Mouse (Mus musculus): ENCODE measurements around the gene Igf2bp3.

Gene Igf2bp3

DNA sequence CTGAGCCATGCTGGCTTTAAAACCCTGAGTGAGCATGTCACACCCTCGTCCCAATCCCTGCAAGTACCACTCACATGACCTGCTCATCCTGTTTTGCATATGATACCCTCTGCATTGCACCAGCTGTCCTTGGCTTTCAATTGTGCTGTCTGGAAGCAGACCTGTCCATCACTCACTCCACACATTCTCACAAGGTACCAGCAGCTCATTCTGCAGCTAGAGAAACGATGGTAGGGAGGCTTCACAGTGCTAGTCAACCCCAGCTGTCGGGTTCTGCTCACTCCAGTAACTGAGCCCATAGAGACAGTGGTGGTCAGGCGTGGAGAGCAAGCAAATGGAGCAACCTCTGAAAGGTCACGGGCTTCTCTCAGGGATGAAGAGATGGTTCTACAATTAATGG lies 73.6 kb downstream of the Igf2bp3 start:
- no peak for DNase-seq (ENCODE audit: inconsistent age in 2 of 2, low spot score in 1 of 2)

DNA sequence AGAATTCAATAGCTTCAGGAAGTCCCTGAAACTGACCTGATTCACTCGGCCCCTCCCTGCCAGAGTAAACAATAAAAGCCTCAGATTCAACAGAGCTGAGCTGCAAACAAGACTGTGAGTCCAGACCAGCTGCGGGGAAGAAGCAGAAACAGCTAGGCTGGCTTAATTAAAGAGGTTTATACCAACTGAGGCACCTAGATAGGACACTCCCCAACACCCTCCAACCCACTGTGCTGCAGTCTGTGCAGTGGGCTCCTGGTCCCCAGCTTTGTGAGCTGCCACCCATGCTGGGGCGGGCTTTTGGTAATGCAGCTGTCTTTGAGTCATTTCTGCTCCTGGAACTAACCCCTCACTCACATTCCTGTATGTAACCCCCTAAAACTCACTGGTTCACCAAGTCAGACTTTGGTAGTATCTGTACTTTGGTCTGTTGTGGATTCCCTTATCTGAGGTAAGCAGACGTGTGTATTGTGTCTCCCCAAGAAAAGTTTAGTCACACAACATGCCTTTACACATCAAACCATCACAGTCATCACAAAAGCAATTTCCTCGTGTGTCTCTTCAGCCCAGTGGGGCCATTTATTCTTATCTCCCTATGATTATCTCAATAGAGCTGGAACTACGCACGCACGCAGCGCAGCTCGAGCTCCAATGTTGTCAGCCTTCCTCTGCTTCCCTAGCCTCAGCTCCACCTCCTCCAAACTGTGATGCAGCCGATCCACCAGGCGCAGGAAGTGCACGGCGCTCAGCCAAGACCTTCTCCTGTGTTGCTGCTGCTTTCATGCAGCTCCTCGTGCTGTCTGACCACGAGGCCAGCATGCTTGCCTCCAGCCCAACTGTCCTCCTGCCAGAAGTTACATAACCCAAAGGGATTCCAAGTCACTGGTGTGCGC lies 76.4 kb downstream of the Igf2bp3 start:
- DNase-seq (ENCODE audit: inconsistent age in 2 of 2, low spot score in 1 of 2), result peak in 1 of 2 experiments; percentile 31

DNA sequence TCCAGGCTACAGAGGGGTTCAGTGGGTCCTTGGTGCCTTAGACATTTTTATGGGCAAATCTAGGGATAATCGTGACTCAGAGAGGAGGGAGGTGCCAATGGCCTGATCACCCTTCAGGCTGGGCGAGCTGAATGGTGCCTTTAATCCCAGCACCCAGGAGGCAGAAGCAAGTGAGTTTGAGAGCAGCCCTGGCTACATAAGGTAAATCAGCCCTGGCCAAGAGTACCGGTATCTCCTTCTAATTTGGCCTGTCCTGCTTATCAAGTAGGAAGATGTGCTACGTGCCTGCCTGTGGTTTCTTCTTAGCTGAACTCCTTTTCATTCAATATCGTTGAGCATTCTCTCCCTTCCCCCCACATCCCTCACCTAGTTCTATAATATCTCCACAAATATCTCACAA lies 78.0 kb downstream of the Igf2bp3 start:
- DNase-seq (ENCODE audit: inconsistent age in 2 of 2, low spot score in 1 of 2), result no peak

DNA sequence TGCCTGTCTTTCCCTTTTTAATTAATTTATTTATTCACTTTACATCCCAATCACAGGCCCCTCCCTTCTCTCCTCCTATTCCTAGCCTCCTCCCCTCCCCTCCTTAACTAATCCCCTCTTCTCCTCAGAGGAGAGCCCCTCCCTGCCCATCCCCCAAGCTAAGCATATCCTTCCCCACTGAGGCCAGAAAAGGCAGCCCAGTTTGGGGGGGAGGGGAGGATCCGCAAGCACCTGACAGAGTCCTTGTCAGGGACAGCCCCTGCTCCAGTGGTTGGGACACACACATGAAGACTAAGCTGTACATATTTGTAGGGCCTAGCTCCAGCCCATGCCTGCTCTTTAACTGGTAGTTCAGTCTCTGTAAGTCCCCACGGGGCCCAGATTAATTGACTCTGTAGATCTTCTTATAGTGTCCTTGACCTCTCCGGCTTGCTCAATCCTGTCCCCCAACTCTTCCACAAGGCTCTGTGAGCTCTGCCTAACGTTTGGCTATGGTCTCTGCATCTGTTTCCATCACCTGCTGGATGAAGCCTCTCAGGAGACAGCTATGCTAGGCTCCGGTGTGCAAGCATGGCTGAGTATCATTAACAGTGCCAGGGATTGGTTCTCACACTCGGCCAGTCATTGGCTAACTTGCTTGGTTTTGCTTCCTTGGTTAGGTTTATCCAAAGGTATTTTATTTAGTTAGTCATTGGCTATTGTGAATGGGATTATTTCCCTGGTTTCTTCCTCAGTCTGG lies 82.2 kb downstream of the Igf2bp3 start:
- no peak for DNase-seq (ENCODE audit: inconsistent age in 2 of 2, low spot score in 1 of 2)

DNA sequence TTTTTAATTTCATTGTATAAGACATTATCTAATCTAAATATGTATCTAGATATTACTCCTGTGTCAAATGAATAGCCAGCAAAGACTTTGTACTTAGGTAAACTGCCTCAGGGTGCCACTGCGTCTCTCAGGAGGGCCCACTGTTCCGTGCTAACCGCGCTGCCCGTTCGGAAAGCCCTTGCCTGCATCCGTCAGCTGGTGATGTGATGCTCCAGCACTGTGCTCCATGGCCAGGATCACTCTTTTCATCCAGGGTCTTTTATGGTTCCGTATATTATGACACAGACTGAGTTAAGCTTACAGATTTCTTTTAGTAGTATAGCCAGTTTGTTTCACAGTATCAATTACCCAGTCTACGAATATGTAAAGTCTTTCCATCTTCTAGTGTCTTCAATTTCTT lies 82.9 kb downstream of the Igf2bp3 start:
- DNase-seq (ENCODE audit: inconsistent age in 2 of 2, low spot score in 1 of 2), result no peak

DNA sequence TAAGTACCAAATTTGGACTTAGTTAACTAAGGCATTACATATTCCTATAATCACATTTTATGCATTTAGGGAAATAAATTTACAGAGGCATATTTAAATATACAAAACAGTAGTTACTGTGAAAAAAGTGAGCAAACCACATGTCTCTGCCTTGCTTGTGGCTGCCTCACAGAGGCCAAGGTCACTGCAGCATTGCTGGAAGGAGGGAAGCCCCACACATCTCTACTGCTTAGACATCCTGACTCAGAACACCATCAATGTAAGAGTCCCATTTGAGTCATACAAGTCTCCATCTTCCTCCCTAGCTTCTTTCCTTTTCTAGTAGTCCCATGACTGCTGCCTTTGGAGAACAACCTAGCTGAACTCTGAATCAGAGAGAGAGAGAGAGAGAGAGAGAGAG lies 84.4 kb downstream of the Igf2bp3 start:
- DNase-seq (ENCODE audit: inconsistent age in 2 of 2, low spot score in 1 of 2), result peak; percentile 15 to 49

DNA sequence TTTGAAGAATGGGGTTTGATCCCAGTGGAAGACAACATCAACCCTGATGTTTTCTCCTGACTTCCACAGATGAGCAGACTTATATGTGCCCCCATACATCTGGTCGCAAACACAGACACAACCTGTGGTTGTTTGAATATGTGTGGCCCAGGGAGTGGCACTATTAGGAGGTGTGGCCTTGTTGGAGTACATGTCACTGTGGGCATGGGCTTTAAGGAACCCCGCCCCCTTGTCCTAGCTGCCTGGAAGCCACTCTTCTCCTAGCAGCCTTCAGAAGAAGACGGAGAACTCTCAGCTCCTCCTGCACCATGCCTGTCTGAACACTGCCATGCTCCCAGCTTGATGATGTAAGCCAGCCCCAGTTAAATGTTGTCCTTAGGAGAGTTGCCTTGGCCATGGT lies 94.4 kb downstream of the Igf2bp3 start:
- DNase-seq (ENCODE audit: inconsistent age in 2 of 2, low spot score in 1 of 2), result no peak

DNA sequence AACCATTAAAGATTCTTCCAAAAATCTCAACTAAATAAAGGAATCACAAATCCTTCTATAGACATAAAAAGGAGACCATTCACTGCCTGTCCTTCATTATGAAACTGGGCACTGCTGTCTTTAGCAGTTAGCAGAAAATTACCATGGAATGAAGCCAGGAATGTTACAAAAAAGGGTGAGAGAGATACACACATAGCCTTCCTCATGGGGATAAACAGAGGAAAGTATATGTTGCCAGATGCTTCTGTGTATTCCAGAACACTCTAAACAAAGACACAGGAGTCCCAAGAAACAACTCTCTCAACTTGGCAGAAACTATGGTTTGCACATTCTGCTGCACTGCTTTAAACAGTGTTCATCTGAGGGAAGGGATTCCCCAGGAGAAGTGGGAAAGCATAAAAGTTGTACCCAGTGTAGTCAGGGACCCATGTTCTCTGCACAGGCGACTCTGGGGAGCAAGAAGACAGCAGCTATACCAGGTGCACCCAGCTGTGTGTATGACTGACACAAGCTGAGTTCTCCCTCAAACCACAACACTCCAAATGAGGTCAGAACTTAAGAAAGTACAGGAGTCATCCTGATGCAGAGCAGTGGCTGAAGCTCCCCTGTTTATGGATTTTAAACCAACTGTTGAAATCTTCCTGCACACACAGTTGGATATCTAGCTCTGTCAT lies 95.2 kb downstream of the Igf2bp3 start:
- DNase-seq (ENCODE audit: inconsistent age in 2 of 2, low spot score in 1 of 2), result no peak

DNA sequence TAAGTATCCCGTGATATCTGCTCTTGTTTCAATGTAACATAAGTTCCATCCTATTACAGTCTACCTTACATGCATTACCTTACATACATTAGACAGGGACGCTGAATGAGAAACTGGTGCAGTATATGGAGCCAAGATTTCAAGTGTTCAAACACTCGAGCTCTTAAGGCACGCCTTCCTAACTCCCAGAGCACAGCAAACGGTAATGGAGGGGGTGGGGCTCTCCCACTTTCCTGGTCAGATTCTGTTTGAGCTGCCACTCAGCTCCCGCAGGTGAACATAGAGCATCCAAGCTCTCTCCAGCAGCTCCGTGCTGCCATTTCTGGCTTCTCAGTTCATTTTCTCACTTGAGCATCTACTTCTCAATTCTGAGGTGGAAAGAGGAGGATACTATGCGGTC lies 96.3 kb downstream of the Igf2bp3 start:
- DNase-seq (ENCODE audit: inconsistent age in 2 of 2, low spot score in 1 of 2), result no peak

DNA sequence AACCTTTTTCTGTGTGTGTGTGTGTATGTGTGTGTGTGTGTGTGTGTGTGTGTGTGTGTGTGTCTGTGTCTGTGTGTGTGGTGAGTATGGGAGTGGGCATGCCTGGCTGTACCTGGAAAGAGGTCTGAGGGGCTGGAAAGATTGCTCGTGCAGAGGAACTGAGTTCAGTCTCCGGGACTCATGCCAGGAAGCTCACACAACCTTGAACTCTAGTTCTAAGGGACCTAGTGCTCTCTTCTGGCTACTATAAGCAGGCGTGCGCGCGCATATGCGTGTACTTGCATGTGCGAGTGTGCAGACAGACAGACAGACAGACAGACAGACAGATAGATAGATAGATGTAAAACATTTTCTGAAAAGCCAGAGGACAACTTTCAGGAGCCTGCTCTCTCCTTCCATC lies 98.5 kb downstream of the Igf2bp3 start:
- peak; percentile 63 to 78 for DNase-seq (ENCODE audit: inconsistent age in 2 of 2, low spot score in 1 of 2)

DNA sequence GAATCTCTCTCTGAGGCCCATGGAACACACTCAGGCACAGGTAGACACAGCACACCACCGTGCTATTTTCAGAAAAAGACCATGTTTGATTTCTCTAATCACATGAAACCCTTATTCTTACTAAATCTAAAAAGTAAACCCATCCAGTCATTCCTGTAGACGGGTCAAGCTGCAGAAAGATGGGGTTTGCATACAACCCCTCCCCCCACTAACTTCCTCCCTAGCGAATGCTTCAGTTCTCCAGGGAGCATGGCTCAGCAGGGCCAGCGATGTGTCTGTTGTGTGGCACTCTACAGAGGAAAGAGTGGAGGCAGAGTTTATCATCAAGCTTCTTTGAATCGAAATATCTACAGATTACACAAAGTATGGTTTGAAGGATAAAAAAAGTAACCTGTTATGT lies 99.2 kb downstream of the Igf2bp3 start:
- no peak for DNase-seq (ENCODE audit: inconsistent age in 2 of 2, low spot score in 1 of 2)

DNA sequence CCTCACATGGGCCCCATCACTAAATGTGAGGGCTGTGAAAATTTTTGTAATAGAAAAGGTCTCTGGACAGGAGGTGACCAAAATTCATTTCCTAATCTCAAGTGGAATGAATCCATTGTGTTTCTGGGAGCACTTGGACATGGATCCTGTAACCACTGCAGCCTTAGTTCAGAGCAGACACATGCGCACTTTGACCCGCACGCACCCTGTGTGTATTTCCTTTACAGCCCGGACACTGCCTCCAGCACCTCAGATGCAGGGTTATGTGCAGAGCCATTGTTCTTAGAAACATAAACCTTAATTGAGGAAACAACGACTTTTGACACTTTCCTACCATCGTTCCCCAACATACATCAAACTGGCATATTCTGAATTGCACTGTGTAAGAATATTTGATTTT lies 100.3 kb downstream of the Igf2bp3 start:
- no peak for DNase-seq (ENCODE audit: inconsistent age in 2 of 2, low spot score in 1 of 2)

DNA sequence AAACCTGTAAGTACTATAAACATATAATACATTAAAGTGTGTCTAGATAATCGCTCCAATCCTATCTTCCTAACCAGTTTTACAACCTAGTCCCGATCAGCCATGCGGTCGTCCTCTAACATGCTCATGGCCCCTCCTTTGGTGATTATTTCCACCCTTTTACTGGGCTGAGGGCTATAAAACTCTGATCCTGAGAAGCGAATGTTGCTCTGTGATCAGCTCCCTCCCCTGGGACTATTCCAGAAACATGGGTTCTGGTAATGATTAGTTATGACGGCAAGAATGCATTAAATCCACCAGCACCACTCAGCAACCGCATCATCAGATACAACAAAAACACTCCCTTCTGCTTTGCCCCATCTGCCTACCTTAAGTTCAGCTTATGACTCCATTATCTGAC lies 100.9 kb downstream of the Igf2bp3 start:
- DNase-seq (ENCODE audit: inconsistent age in 2 of 2, low spot score in 1 of 2), result no peak

DNA sequence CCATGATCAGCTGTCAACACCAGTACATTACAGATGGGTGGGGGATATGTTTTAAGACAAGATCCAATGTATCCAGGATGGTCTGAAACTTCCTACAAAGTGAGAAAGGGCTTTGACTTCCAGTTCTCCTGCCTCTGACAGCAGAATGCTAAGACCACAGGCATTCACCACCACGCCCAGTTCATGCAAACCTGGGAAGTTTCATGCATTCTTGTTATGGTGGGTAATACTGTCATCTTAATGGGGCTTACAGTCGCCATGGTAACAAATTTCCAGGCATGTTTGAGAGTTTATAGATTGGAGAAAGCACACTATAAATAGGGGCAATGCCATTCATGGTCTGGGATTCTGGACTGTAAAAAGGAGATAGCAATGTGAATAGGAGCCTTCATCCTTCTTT lies 105.6 kb downstream of the Igf2bp3 start:
- DNase-seq (ENCODE audit: inconsistent age in 2 of 2, low spot score in 1 of 2), result no peak

DNA sequence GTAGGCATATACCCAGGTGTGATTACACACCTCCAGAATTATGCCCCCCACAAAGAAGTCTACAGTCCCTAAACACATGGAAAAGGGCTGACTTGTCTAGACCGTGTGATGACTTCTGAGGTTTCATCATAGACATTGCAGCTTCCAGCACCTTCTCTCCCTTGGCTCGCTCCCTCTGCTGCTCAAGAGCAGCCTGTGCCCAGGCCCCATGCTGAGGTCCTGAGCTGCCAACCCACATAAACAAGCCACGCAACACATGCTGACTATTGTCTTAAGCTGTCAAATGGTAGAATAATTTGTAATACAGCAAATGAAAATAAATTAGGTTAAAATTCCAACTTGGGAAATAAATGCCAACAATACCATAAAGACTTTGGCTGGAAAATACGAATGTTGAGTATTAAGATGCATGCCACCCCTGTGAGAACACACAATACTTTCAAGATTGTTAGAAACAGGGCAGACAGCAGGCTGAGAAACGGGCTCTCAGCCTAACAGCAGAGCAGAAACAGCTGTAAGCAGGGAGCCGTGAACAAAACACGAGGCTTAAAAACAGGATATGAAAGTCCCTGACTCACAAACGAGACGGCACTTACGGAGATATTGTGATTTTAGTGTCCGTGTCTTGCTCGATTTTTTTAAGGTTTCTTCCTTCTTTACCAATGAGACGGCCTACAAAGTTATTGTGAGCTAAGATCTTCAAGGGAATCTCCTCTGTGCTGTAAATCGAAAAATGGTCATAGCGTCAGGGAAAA lies 107.8 kb downstream of the Igf2bp3 start:
- no peak for DNase-seq (ENCODE audit: inconsistent age in 2 of 2, low spot score in 1 of 2)

DNA sequence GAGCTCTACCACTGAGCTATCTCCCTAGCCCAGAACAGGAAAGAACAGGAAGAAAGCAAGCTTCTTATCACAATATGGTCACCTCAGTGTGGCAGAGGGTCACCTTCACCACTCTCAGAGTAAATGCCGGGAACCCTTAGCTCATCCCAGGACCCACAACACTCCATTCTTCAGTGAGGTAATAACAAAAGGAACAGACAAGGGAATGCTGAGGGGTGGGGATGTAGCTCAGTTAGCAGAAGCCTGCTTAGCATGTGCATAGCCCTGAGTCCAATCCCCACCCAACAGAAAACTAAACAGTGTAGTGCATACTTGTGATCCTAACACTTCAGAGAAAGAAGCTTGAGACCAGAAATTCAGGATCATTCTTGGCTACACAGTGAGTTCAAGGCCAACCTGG lies 115.7 kb downstream of the Igf2bp3 start:
- no peak for DNase-seq (ENCODE audit: inconsistent age in 2 of 2, low spot score in 1 of 2)

DNA sequence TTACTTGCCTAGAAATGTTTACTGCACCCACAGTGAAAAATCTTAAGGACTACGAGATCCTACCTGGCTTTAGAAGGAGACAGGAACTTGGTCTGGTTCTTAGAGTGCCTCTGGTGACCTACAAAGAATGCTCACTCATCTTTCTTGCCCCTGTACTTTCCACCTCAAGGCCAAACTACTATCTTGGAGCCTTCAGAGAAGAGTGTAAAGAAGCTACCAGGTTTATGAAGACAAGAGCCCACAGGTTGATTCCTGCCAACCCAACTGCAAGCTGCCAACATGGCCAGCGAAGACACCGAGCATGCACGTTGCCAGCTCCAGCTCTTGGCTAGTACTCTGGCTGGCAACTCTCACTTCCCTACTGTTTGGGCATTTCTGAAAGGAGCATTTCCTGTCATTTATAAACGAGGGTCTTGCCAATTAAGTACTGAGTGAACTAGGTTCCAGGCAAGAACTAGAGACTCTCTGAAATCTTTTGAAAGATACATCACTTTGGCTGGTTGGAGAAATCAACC lies 117.1 kb downstream of the Igf2bp3 start:
- DNase-seq (ENCODE audit: inconsistent age in 2 of 2, low spot score in 1 of 2), result peak in 1 of 2 experiments; percentile 50

DNA sequence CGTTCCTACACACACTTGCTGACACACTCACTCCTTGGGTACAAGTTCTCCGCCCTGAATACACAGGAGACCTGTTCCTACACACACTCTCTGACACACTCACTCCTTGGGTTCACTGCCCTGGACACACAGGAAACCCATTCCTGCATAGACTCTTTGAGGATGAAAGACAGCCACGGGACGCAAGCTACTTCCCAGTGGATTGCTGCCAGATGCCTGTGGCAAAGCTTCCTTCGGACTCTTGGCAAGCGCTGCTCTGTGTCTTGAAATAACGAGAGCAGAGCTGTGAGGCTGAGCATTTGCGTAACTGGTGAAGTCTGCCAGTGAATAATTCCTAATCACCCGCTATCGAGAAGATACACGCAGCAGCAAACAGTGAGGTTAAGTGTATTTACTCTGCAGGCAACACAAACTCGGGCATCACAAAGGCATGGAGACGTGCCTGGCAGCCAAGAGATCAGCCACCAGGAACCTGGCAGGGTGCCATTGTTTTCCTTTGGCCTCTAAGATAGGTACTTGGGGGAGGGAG lies 117.8 kb downstream of the Igf2bp3 start:
- DNase-seq (ENCODE audit: inconsistent age in 2 of 2, low spot score in 1 of 2), result peak; percentile 87 to 95

DNA sequence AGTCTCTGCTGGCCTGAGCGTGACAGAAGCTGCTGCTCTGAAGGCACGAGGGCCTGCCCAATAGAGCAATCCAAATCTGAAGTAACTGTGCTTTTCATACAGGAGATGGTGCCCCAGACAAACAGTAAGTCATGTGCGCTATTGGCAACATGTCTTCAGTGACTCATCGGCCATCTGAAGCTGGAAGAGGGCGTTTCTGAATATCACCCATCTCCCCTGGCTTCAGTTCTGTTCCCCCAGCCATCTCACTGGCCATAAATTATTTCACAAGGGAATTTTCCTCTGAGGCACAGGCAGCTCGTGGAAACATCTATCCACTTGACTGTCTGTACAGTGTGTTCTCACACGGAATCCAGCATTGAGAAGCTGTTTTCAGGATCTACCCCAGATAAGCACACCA lies 118.3 kb downstream of the Igf2bp3 start:
- peak; percentile 81 to 91 for DNase-seq (ENCODE audit: inconsistent age in 2 of 2, low spot score in 1 of 2)

DNA sequence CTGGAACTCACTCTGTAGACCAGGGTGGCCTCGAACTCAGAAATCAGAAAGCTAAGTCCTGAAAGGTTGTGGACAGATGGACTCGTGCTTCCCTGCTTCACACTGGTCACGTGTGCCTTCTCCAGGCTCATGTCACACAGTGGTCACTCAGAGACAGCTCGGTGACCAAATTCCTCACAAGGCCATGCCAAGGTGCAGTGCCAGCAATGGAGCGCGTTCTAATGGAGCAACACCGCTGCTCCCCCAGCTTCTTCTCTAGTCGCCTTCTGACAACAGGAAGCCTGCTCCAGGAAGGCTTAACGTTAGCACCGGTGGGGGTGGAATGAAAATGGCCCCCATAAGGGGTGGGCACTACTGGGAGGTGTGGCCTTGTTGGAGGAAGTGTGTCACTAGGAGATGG lies 119.8 kb downstream of the Igf2bp3 start:
- DNase-seq (ENCODE audit: inconsistent age in 2 of 2, low spot score in 1 of 2), result peak in 1 of 2 experiments; percentile 53

DNA sequence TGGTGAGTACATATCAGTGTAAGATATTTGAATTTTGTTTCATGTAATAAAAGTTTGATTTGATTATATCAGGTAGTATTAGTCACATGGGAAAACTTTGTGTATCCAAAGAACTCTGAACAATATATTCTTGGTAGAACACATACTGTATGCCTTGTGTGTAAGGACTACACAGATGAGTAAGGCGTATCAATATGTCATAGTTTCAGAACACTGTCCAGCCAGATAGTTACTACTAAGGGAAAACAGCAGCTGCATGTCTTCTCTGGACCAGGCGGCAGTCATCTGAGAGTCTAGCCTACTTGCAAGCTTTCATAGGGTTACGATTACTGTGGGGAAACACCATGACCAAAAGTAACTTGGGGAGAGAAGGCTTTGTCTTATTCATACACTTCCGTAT lies 131.7 kb downstream of the Igf2bp3 start:
- DNase-seq (ENCODE audit: inconsistent age in 2 of 2, low spot score in 1 of 2), result no peak

Measured in adrenal gland, adult (tissue).